Mouse (Mus musculus) megakaryocyte, embryonic 14.5 days (primary cell): Measurements from ENCODE around the gene Klhl26.

Experiments
- FLI1 ChIP-seq: IDR thresholded peaks from 2 replicates; pipeline ENCODE4 v1.6.1; 2012; ENCODE audit warnings: low read length, inconsistent platforms, mixed read lengths
- GATA1 ChIP-seq: IDR thresholded peaks from 3 replicates; pipeline ENCODE4 v1.6.1; 2012; ENCODE audit warnings: mixed read lengths, low read length, inconsistent platforms, borderline replicate concordance

- TF ChIP-seq GATA1 (no peak), FLI1 (no peak)
Measured at GRCm38 (mm10) chr8:70492664-70493640, 16.2 kb upstream of the Klhl26 start, which contains the start of gene Crlf1.
